Mouse (Mus musculus): ENCODE results near the gene Wfdc16.

The Wfdc16 gene

DNA sequence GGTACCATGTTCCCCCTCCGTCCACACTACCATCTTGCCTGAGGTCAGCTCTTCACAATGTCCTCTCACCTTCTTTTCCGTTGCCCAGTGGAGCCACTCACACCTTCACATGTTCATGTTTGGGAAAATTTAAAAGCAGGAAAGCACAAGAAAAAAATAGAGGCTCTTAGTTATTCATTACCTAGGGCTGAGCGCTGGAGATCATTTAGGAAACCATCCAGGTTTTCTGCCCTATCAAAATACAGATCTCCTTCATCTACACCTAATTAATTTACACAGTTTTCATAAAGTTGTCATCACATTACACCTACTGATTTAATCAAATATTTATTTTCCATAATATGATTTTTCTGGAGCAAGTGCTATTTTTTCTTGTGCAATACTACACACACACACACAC lies at the start of gene Wfdc16:
Wfdc16 (minus strand) TSS at position 101 of the 400 bp plus-strand sequence.
- DNase-seq, result no peak

DNA sequence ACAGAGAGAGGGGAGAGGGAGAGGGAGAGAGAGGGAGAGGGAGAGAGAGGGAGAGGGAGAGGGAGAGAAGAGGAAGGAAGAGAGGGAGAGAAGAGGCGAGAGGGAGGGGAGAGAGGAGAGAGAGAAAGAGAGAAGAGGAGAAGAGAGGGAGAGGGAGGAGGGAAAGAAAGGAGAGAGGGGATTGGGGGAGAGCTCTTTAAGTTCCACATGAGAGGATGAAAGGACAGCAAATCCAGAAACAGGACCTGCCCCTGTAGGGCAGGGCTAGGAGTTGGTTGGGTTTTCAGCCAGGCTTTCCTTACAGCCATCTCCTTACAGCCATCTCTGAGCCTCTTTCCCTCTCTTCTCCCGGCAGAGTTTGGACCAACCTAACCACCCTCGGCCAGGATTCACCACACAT lies 46.2 kb upstream of the Wfdc16 start, which contains the start of gene Wfdc13:
Wfdc13 (plus strand) TSS at position 301 of the 400 bp plus-strand sequence.
- no peak for DNase-seq

DNA sequence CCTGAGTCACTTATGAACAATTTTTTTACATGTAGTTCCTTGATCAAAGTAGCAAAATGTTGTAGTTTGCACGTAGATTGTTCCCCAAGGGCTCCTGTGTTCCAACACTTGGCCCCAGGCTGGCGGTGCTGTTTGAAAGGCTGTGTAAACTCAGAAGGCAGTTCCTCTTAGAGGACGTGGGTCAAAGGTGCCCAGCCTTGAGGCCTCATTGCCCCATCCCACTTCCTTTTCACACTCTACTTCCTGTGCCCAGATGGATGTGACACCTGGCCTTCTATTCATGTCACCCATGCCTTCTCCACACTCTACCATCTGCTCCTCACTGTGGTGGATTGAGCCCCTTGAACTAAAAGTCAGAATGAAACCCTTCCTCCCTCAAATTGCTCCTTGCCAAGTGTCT lies 41.3 kb upstream of the Wfdc16 start:
- no peak for DNase-seq

DNA sequence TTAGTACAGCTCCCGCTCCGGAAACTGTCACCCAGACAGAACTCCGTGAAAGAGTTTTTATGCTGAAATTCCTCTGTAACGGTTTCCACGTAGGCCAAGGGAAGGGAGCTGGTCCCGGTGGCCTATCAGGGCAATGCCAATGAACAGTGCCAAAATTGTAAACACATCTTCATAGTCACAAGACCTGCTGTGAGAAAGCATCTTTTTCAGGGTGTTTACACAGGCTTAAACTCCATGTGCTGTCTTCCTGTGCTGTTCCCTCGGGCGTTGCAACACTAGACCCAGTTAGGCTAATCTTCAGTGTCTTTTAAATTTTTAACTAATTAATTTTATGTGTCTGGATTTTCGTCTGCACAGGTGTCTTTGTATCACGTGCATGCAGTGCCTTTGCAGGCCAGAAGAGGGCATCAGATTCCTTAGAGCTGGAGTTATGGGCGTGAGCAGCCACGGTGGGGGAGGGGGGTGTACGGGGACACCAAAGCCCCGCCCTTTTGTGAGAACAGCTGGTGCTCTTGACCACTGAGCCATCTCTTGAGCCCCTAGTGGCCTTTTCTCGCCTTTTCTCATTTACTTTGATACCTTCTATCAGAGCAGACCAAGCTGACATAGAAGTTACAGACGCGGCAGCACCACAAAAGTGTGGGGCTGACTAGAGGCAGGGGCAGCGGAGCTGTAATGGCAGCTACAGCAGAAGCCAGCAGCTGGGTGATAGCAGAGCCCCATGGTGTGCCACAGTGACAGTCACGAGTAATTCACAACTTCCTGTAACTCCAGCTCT lies 40.4 kb upstream of the Wfdc16 start:
- DNase-seq, result peak; percentile 74

DNA sequence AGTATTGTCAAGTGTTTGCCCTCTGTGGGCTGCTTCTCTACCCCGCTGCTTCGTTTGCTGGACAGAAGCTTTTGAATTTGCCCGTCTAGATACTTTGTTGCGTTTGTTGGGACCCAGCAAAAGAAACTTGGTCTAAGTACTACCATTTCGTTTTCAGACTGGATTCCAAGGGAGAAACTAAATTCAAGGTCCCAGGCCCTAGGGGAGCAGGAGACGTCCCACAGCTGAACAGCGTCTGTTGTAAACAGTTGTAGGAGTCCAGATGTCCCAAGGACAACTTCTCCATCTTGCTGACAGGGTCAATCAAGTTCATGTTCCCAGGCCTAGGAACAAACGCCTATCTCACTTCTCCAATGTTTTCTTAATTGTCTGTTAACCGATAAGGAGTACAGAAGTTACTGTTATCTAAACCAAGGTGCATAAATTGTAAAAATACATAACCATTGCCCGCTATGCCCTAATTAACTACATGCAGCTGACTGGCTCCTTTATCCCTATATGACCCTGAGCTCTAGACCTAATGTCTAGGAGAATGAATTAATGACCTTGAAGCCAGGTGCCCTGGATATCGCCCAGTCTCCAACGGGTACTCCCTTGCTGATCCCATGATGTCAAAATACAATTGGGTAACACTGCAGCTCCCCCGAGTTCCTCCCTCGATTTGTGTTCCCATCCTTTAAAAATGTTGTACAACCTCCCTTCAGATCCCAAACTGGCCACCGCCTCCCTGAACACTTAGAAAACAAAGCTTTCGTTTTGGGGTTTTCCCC lies 38.5 kb upstream of the Wfdc16 start:
- no peak for DNase-seq

DNA sequence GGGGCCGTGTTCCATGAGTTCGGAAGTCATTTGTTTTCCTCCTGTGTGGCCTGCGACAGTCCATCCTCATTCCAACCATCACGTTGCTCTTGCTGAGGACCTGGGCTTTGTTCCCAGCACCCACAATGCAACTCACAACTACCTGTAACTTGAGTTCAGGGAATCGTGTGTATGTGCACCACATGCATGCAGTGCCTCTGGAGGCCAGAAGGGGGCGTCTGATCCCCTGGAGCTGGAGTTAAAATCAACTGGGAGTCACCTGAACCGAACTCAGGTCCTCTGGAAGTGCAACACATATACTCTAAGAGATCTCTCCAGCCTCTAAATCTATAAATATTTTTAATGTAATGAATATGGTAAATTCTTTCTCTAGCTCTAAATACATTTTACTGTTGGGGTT lies 37.5 kb upstream of the Wfdc16 start:
- no peak for DNase-seq

DNA sequence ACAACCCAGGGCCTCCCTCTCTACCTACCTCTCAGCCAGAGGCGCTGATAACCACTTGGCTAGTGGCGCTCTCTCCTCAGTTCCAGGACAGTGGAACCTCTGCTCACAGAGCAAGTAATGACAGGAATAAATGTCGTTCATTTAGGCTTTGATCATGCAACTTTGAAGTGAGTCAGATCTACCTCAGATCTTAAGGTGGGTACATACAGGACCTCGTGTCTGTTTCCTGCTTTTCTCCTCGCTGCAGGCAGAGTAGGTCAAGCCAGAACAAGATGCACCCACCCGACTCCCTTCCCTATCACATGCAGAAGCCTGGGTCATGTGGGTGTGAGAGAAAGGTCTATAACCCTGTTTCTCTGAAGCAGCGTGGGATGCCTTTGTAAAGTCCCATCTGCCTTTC lies 35.4 kb upstream of the Wfdc16 start, which contains the start of gene Wfdc11:
Wfdc11 (minus strand) TSS at position 101 of the 400 bp plus-strand sequence.
- DNase-seq, result no peak

DNA sequence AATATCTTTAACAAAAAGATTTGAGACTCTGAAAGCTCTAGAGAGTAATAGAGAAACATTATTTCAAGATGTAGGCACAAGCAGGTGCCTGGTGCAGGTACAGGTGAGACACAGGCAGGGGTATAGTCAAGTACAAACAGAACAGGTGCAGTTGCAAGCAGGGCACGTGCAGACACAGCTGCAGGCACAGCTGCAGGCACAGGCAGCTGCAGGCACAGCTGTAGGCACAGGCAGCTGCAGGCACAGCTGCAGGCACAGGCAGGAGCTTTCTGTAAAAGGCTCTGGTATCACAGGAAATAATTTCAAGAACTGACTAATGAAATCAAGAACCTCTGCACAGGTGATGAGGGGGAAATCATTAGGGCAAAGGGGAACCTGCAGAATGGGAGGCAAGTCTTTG lies 32.3 kb upstream of the Wfdc16 start:
- no peak for DNase-seq

DNA sequence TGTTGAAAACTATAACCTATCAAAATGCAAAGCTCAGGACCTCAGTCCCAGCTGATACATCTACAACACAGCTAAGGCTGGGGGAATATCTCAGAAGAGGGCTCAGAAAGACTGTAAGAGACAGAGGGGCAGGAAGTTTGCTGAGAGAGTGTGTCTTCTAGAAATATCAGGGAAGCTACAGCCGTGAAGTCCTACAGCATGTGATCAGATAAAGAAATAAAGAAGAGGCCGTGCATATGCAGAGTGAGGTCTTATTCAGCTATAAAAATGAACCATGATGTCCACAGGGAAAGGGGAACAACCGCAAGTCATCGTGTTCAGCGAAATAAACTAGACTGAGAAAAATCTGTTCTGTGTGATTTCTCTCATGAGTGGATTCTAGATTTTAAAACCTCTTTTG lies 31.7 kb upstream of the Wfdc16 start:
- DNase-seq, result no peak

DNA sequence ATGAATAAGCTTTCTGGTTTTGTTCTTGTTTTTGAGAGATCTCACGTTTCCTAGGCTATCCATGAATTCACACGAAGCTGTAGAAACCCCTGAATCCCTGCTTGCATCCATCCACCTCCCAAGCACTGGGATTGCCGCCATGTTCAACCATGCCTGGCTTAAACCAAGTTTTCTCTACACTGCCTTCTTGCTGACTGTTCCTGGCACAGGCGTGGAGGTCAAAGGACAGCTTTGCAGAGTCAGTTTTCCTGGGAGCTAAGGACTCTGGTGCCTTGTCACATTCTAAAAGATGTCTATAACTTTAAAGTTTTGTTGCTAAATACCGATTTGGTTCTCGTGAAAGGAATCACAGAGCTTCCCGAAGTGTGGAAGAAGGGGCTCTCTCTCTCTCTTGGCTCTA lies 26.3 kb upstream of the Wfdc16 start:
- peak; percentile 18 for DNase-seq

DNA sequence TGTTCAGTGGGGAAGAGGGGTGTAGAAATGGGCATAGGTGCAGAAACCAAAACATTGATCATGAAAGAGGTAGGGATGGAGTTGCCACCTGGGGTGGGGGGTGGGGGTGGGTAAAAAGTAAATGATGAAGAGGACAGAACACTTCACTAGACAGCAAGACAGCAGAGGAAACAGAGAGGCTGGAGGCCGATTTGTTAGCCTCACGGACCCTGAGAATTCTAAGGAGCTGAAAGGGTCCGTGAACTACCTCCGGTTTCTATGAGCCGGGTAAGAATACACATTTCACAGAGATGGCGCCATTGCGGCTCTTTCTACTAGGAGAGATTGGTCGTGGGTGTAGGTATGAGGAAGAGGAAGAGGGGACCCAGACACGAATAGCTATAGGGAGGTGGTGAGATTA lies 17.9 kb upstream of the Wfdc16 start, which contains the start of gene Wfdc9:
Wfdc9 (minus strand) TSS at position 101 of the 400 bp plus-strand sequence.
- DNase-seq, result no peak

DNA sequence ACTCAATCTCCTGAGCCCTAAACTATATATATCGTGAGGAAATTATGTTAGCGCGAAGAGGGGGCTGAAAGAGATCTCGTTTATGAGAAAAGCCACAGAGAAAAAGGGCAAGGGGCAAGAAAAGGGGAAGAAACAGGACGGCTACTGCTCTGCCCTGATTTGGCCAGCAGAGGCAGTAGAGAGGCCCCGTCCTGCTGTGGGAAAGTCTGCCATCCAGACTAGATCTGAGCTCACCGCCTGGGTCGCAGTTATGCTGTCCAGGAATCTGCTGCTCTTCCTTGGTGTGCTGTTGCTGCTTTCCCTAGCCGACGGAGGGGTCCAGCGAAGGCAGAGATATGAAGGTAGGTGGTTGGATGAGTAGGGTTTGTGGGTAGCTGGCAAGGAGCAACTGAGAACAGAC lies 17.3 kb upstream of the Wfdc16 start, which contains the start of gene Wfdc10:
Wfdc10 (plus strand) TSS at position 189 of the 400 bp plus-strand sequence.
- peak; percentile 13 for DNase-seq

DNA sequence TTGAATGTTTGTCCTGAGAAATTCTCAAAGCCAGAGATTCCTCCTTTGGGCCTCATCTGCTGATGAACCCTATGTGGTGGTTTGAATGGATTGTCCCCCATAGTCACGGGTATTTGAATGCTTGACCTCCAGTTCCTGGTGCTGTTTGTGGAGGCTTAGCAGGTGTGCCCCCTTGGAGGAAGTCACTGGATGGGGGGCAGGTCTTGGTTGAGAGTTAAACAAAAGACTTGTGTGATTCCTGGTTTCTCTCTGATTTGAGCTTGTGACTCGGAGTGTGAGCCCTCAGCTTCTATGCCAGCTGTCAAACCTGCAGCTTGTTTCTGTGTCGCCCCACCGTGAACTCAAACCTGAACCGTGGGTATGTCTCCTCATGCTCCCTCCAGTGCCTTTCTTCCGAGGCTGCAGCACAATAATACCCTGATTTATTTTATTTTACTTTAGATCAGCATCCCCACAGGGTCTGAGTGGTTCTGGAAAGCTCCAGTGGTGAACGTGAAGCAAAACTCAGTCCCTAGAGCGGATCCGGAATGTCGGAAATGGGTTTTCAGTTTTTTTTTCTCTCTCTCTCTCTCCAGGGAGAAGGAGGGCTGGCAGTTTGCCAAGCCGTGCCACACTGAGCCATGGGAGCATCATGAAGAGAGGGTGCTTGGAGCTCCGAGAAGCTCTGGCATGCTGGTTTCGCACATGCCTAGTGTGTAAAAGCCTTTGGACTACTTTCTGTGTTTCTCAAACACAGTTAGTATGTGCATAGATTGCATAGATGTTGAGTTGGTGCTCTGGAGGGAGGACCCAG lies 3.5 kb upstream of the Wfdc16 start:
- no peak for DNase-seq

DNA sequence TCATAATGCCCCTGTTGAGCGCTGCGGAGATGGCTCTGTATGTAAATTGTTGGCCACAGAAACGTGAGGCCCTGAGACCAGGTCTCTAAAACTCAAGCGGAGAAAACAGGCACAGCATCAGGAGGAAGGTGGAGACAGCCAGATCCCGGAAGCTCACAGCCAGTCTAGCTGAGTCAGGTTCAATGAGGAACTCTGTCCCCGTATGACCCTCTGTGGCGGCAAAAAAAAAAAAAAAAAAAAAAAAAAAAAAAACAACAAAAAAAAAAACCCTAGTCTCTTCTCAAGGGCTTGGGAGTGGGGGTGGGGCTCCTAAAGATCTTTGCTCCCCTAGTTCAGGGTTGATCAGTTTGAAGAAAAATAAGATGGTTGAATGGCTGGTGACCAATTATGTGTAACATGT lies 2.5 kb upstream of the Wfdc16 start:
- DNase-seq, result peak; percentile 44

DNA sequence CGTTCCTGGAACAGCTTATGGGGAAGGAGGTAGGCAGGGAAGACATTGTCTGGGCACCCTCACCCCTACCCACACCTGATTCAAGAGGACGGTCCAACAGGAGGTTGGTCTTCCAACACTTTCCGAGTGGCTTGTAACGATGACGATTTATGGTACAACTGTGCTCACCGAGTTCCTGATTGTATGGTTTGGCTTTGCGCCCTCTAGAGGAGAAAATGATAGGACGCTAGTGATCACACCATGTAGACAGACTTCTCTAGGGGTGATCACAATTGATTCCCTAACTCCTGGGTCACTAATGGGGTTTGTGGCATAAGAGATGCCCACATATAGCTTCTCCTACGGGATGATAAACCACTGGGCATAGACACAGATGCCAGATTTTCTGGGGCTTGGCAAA lies 3.3 kb downstream of the Wfdc16 start:
- no peak for DNase-seq

DNA sequence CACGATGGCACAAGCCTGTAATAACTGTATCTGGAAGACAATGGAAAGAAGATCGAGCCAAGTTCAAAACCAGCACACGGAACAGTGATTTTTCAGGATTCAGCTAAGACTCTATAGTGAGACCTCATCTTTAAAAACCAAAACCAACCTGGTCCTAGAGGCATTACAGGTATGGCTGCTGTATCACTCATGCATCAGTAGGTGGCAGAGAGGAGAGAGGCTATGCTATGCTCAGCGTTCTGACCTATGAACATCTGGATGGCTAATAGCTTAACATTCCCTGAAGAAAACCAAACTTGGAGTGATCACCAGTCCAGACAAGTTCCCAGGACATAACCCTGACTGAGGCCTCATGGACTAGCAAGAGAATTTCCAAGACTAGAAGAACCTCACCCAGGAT lies 16.8 kb downstream of the Wfdc16 start:
- no peak for DNase-seq

DNA sequence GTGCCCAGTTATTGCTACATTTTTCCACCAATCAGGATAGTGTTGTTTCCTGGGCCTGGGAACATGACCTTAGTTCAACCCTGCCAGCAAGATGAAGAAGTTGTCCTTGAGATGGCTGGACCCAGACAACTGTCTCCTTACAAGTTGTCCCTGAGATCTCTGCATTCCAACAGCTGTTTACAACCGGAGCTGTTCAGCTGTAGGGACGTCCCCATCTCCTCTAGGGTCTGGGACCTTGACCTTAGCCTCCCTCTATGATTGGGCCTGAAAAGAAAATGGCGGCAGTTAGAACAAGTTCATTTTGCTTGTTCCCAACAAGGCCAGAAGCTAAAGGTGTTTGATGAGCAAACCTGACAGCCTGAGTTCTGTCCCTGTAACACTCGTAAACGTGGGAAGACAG lies 19.5 kb downstream of the Wfdc16 start:
- DNase-seq, result no peak

DNA sequence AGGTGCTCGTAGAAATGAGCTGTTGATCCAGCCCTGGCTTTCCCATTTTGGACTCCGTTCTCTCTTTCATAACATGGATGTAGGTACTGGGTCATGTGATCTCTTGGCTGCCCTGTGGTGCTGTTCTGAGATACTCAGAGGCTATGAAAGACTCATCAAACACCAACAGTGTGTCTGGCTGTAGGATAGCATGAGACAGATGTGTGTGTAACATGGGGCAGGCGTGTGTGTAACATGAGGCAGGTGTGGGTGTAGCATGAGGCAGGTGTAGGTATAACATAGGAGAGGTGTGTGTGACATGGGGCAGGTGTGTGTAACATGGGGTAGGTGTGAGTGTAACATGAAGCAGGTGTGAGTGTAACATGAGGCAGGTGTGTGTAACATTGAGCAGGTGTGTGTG lies 23.2 kb downstream of the Wfdc16 start:
- DNase-seq, result no peak

DNA sequence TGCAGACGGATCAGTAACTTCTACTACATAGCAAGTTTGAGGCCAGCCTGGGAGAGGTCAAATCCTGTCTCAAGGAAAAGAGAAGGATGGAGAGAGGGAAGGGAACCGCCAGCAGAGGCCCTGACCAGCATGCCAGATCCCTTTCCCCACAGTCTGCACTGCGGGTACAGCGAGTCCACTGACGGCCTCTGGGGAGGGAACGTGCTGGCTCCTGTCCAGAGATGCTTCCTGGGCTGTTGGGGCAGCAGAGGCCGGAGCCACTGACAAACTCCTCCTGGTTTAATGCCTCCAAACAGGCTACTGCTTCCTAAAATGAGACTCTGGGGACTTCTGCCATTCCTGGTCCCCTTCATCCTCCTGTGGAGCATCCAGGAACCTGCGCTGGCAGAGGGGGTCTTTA lies 25.1 kb downstream of the Wfdc16 start, which contains the start of the genes Wfdc6b and Wfdc8:
Wfdc6b (plus strand) TSS at position 52 of the 400 bp plus-strand sequence.
Wfdc8 (minus strand) TSS at position 156 of the 400 bp plus-strand sequence.
- DNase-seq, result peak; percentile 7

DNA sequence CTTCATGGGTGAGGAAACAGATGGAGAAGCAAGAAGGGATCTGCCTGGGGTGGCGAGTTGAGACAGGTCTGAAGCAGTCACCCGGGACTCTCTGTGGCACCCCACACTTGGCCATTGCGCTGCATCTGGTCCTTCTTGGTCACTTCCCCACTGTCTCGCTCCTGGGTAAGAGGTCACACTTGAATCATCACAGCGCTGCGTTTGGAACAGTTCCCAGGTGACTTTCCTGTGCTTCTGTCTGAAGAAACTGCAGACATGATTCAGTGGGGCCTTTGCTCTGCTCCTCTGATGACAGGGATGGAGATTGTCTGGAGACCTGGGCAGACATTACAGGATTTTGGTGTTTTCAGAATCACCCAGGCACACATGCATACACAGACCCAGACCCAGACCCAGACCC lies 29.8 kb downstream of the Wfdc16 start:
- no peak for DNase-seq

DNA sequence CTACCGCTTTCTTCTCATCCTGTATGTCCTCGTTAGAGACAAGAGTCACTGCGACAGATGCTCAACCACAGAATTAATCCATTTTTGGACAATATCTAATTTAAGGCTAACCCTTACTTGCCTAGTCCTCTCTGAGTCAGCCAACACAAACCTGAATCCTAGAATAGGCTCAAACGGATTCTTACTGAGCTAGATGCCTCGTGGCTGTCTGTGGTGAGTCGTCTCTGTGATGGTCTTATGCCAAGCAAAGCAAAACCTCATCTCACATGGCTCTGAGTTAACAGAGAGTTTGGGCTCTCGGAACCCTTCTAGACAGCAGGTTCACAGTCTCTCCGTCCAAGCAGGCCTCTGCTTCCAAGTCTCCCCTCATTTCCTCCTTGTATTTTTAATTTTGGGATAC lies 34.2 kb downstream of the Wfdc16 start:
- DNase-seq, result no peak

DNA sequence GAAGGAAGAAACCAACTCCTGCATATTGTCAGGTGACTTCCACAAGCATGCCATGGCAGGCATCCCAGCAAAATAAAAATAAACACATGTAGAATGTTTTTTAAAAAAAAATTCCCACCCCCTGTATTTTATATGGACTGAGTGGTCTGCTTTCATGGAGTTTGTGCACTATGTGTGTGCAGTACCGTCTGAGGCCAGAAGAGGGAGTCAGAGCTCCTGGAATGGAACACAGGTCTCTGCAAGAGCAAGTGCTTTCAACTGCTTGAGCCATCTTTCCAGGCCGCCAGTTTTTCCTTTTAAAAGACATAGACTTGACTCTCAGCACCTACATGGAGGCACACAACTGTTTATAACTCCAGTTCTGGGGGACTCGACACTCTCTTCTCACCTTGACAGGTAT lies 35.1 kb downstream of the Wfdc16 start:
- DNase-seq, result no peak

DNA sequence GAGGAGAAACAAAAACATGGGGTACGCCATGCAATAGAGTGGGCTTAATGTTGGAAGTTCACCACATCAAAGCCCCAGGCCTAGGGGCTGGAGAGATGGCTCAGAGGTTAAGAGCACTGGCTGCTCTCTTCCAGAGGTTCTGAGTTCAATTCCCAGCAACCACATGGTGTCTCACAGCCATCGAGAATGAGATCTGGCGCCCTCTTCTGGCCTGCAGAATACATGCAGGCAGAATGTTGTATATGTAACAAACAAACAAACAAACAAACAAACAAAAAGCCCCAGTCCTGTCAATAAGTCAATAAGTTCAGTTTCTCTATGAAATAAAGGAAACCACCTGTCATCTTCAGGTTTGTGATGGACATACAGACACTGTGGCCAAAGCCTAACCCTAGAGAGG lies 38.4 kb downstream of the Wfdc16 start:
- no peak for DNase-seq

Data from kidney, adult 11 months (tissue).